Mouse (Mus musculus): ENCODE data around the gene Pgam5. TPM values are rescaled to one million over a fixed set of nuclear protein-coding genes. Genes with fewer than 3 reads are reported as not detected.
A peak's percentile ranks its signal among the peaks of the same experiment; 100 is the strongest.

Pgam5 gene
- polyA plus RNA-seq, 1 experiment from 2014 or later = 89.1 TPM

- Histone ChIP-seq H3K36me3 (ENCODE audit: poor library complexity, severe bottlenecking) (no peaks in the 10 kb centered on the region), H3K4me3 (no peak overlapping the region), H3K4me1 (peaks cover 11% of the 10 kb centered on the region), H3K9me3 (replicated peaks) (no peaks in the 10 kb centered on the region), H3K9ac (no peak overlapping the region), H3K4me2 (no peak overlapping the region), H3K27me3 (peaks cover 16% of the 10 kb centered on the region), H3K27ac (no peak overlapping the region)
- 87% methylated on average over 2 of the region's 2 CpGs for WGBS
- no peak for ATAC-seq
These were observed 12.3 kb upstream of the Pgam5 start for GRCm38 (mm10) chr5:110281984-110282383.

DNA sequence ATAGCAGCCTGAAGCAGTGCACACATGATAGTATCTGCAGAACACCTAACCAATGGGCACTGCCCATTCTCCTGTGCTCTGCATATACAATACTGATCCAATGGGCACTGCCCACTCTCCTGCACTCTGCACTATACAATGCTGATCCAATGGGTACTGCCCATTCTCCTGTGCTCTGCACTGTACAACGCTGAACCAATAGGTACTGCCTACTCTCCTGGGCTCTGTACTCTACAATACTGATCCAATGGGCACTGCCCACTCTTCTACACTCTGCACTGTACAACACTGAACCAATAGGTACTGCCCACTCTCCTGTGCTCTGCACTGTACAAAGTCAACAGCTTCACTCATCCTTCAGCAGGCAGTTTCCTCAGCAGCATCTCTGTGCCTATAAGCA, 7.2 kb upstream of the Pgam5 start:
- Histone ChIP-seq H3K9me3 (replicated peaks) (no peaks in the 10 kb centered on the region), H3K27ac (no peak overlapping the region), H3K36me3 (ENCODE audit: poor library complexity, severe bottlenecking) (no peaks in the 10 kb centered on the region), H3K4me2 (no peak overlapping the region), H3K4me1 (no peaks in the 10 kb centered on the region), H3K27me3 (no peaks in the 10 kb centered on the region), H3K4me3 (no peak overlapping the region), H3K9ac (no peak overlapping the region)
- no peak for ATAC-seq
- 96% methylated on average over 1 of the region's 1 CpGs for WGBS

DNA sequence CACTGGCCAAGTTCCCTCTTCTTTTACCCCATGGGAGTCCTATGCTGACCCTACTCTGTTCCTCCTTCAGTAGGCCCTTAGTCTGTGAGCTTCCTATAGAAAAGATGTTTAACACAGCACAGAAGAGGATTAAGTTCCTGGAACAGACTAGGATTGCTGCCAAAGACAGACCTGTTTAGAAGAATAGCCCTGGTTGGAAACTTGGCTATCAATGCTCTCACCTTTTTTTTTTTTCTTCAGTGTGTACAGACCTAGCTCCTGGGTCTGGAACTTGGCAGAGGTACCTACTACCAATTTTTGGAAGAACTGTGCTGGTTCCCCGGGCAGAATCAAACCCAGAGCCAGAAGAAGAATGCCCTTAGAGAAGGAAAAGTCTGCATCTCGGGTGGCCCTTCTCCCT, 6.7 kb upstream of the Pgam5 start:
- no peak overlapping the region for H3K4me3 ChIP-seq
- no peak overlapping the region for H3K9ac ChIP-seq
- H3K36me3 ChIP-seq (ENCODE audit: poor library complexity, severe bottlenecking) = no peaks in the 10 kb centered on the region
- ATAC-seq = no peak
- no peak overlapping the region for H3K4me2 ChIP-seq
- no peaks in the 10 kb centered on the region for H3K4me1 ChIP-seq
- H3K27me3 ChIP-seq = no peaks in the 10 kb centered on the region
- no peaks in the 10 kb centered on the region for H3K9me3 ChIP-seq (replicated peaks)
- 81% methylated on average over 2 of the region's 2 CpGs for WGBS
- no peak overlapping the region for H3K27ac ChIP-seq

- H3K27me3 ChIP-seq = no peaks in the 10 kb centered on the region
- no peak overlapping the region for H3K4me3 ChIP-seq
- H3K4me2 ChIP-seq = no peak overlapping the region
- no peak for ATAC-seq
- H3K9me3 ChIP-seq (replicated peaks) = no peaks in the 10 kb centered on the region
- no peaks in the 10 kb centered on the region for H3K36me3 ChIP-seq (ENCODE audit: poor library complexity, severe bottlenecking)
- no peak overlapping the region for H3K27ac ChIP-seq
- no peaks in the 10 kb centered on the region for H3K4me1 ChIP-seq
- no peak overlapping the region for H3K9ac ChIP-seq
- WGBS = 73% methylated on average over 2 of the region's 2 CpGs
These were observed 5.1 kb upstream of the Pgam5 start for GRCm38 (mm10) chr5:110274846-110275245.

DNA sequence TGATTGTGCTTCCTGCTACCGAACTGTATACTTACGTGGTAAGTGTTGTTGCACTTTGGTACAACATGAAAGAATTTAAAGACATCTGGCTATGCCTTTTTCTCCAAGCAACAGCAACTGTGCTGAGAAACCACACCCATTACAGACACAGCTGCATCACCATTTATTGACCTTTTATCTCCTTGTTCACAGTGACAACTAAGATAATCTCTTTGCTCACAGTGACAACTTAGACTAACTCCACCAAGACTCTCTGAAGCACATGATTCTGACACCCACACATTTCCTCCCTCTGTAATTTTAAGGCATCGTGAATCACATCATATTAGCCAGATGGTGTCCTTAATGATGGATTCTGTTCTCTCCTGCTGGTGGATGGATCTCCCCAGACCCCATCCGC, 4.4 kb upstream of the Pgam5 start:
- ATAC-seq = no peak
- 88% methylated on average over 4 of the region's 4 CpGs for WGBS

GRCm38 (mm10) chr5:110270242-110270641, 529 bp upstream of the Pgam5 start:
- Histone ChIP-seq H3K4me2 (no peak overlapping the region), H3K36me3 (ENCODE audit: poor library complexity, severe bottlenecking) (peaks cover 21% of the 10 kb centered on the region), H3K27ac (no peak overlapping the region), H3K4me3 (no peak overlapping the region), H3K9ac (no peak overlapping the region), H3K4me1 (peaks cover 14% of the 10 kb centered on the region), H3K27me3 (no peaks in the 10 kb centered on the region), H3K9me3 (replicated peaks) (no peaks in the 10 kb centered on the region)
- ATAC-seq = no peak
- 90% methylated on average over 6 of the region's 6 CpGs for WGBS

More for the DNA sequence above, 4.4 kb upstream of the Pgam5 start:
- Histone ChIP-seq H3K4me1 (peaks cover under 1% of the 10 kb centered on the region), H3K9me3 (replicated peaks) (no peaks in the 10 kb centered on the region), H3K27me3 (no peaks in the 10 kb centered on the region), H3K9ac (no peak overlapping the region), H3K4me2 (no peak overlapping the region), H3K4me3 (no peak overlapping the region), H3K27ac (no peak overlapping the region), H3K36me3 (ENCODE audit: poor library complexity, severe bottlenecking) (no peaks in the 10 kb centered on the region)

- Histone ChIP-seq H3K4me3 (no peak overlapping the region), H3K27ac (no peak overlapping the region), H3K9ac (no peak overlapping the region), H3K36me3 (ENCODE audit: poor library complexity, severe bottlenecking) (peaks cover 38% of the 10 kb centered on the region), H3K4me2 (no peak overlapping the region), H3K27me3 (no peaks in the 10 kb centered on the region), H3K9me3 (replicated peaks) (no peaks in the 10 kb centered on the region), H3K4me1 (peaks cover 14% of the 10 kb centered on the region)
- 95% methylated on average over 4 of the region's 4 CpGs for WGBS
- no peak for ATAC-seq
These were observed 2.8 kb downstream of the Pgam5 start for GRCm38 (mm10) chr5:110266941-110267340.

DNA sequence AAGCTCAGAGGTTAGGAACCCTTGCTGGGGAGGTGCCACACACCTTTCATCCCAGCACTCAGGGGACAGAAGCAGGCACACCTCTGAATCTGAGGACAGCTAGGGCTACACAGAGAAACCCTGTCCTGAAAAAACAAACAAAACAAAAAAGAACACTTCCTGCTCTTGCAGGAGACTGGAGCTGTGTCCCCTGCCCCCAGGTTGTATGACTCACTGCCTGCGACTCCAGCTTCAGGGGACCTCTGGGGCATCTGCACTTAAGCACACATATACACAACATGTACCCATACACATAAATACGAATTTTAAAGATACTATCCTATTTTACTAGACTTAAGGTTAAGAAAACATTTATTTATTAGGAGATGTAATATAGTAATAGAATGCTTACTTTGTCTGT, 25.6 kb downstream of the Pgam5 start:
- Histone ChIP-seq H3K4me2 (no peak overlapping the region), H3K9me3 (replicated peaks) (no peaks in the 10 kb centered on the region), H3K27ac (no peak overlapping the region), H3K4me3 (no peak overlapping the region), H3K9ac (no peak overlapping the region), H3K36me3 (ENCODE audit: poor library complexity, severe bottlenecking) (peaks cover 93% of the 10 kb centered on the region), H3K27me3 (no peaks in the 10 kb centered on the region), H3K4me1 (no peaks in the 10 kb centered on the region)
- ATAC-seq = no peak
- WGBS = 88% methylated on average over 2 of the region's 2 CpGs

GRCm38 (mm10) chr5:110232346-110232745, 37.4 kb downstream of the Pgam5 start:
- H3K4me1 ChIP-seq = peaks cover 23% of the 10 kb centered on the region
- H3K9ac ChIP-seq = no peak overlapping the region
- 94% methylated on average over 6 of the region's 6 CpGs for WGBS
- H3K36me3 ChIP-seq (ENCODE audit: poor library complexity, severe bottlenecking) = peaks cover 34% of the 10 kb centered on the region
- ATAC-seq = no peak
- H3K4me3 ChIP-seq = peak overlapping the region; percentile 98; the same call in 1 of the 2 replicates
- H3K4me2 ChIP-seq = peak overlapping the region; percentile 66
- H3K27me3 ChIP-seq = no peaks in the 10 kb centered on the region
- no peak overlapping the region for H3K27ac ChIP-seq
- no peaks in the 10 kb centered on the region for H3K9me3 ChIP-seq (replicated peaks)

DNA sequence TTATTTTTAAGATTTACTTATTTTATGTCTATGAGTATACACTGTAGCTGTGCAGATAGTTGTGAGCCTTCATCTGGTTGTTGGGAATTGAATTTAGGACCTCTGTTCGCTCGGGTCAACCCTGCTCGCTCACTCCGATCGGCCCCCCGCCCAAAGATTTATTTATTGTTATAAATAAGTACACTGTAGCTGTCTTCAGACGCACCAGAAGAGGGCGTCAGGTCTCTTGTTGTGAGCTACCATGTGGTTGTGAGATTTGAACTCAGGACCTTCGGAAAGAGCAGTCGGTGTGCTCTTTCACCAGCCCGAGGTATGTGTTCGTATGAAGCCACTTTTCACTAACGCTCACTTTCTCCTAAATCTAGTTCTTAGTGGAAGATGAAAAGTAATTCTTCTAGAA, 38.1 kb downstream of the Pgam5 start:
- Histone ChIP-seq H3K4me3 (peak overlapping the region; percentile 98), H3K36me3 (ENCODE audit: poor library complexity, severe bottlenecking) (peaks cover 31% of the 10 kb centered on the region), H3K9me3 (replicated peaks) (no peaks in the 10 kb centered on the region), H3K27me3 (no peaks in the 10 kb centered on the region), H3K4me2 (peak overlapping the region; percentile 66), H3K9ac (peak overlapping the region; percentile 96), H3K27ac (no peak overlapping the region), H3K4me1 (peaks cover 23% of the 10 kb centered on the region)
- WGBS = 45% methylated on average over 13 of the region's 13 CpGs
- ATAC-seq = no peak

DNA sequence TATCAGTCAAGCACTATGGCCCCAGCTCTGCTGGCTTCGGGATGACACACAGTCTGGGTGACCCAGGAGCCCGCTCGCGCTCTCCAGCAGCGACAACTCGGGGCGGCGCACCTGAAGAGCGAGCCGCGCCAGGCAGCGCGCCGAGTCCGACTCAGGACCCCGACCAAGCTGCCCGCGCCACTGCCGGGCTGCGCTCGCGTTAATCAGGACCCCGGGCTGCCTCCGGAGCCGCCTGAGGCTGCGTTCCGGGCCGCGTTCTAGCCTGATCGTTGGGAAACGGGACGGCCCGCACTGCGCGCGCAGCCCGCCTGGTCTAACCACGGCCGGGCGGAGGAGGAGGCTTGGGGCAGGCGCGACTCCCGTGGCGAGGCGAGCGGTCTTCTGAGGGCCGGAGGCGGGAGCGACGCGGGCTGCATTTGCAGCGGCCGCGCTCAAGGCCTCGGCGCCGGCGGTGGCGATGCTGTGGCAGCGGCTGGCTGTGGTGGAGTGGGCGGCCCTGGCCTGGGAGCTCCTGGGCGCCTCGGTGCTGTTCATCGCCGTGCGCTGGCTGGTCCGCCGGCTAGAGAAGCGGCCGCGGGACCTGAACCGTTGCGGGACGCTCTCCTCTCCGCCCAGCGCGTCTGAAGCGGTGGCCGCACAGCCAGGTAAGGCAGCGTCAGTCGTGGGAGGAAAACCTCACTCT, 38.8 kb downstream of the Pgam5 start, which contains the start of gene Ankle2:
Gene Ankle2, plus strand, starts transcription at position 225 of the 682 bp plus-strand sequence.
- H3K9ac ChIP-seq = peak within 1 kb of the TSS; percentile 96
- H3K27ac ChIP-seq = peak within 1 kb of the TSS; percentile 95
- H3K9me3 ChIP-seq (replicated peaks) = no peaks in the 10 kb centered on the region
- peak within 1 kb of the TSS; percentile 98 for H3K4me3 ChIP-seq
- peaks cover 23% of the 10 kb centered on the region for H3K4me1 ChIP-seq
- no peaks in the 10 kb centered on the region for H3K27me3 ChIP-seq
- peak; percentile 97 for ATAC-seq
- H3K4me2 ChIP-seq = peak within 1 kb of the TSS; percentile 66
- peaks cover 24% of the 10 kb centered on the region for H3K36me3 ChIP-seq (ENCODE audit: poor library complexity, severe bottlenecking)
- whole genome bisulfite sequencing = under 1% methylated on average over 80 of the region's 81 CpGs

- 7% methylated on average over 8 of the region's 8 CpGs for WGBS
- Histone ChIP-seq H3K4me3 (peak overlapping the region; percentile 98), H3K4me1 (peaks cover 23% of the 10 kb centered on the region), H3K27ac (peak overlapping the region; percentile 95), H3K4me2 (peak overlapping the region; percentile 66), H3K9me3 (replicated peaks) (no peaks in the 10 kb centered on the region), H3K27me3 (no peaks in the 10 kb centered on the region), H3K36me3 (ENCODE audit: poor library complexity, severe bottlenecking) (peaks cover 21% of the 10 kb centered on the region; the same call in 1 of the 2 replicates), H3K9ac (peak overlapping the region; percentile 96)
- ATAC-seq = peak; percentile 9; the same call in 1 of the 2 replicates
These were observed 39.3 kb downstream of the Pgam5 start for GRCm38 (mm10) chr5:110230401-110230779.

All from forebrain, embryonic 13.5 days (tissue).